Mouse (Mus musculus) intestine, embryonic 16.5 days (tissue): ENCODE measurements around the gene Ptpn11. TPM values are rescaled to one million over a fixed set of nuclear protein-coding genes. Genes with fewer than 3 reads are reported as not detected.
"Not testable (repeated sequence)": the region's sequence is repeated elsewhere in the genome, so short reads cannot be mapped to it uniquely, and the experiment has no call there.

Experiments
- ATAC-seq: fragments of 200-750 bp; cut with Nextera tagmentation; 2 replicates; pipeline ENCODE4 v1.8.0; 2017; ENCODE audit warnings: moderate TSS enrichment, moderate library complexity
- H3K27ac ChIP-seq: fragments of 300-500 bp; sonication (generic); 2 replicates; pipeline ENCODE4 v1.5.1; 2014; ENCODE audit warnings: mild to moderate bottlenecking, low read length
- H3K27me3 ChIP-seq: fragments of 300-500 bp; sonication (generic); replicated peaks from 2 replicates; pipeline ENCODE4 v1.6.1; 2014; ENCODE audit warnings: low read length, control low read depth, mixed read lengths; ENCODE audit not compliant: control insufficient read depth, insufficient read depth
- H3K36me3 ChIP-seq: fragments of 300-500 bp; sonication (generic); 2 replicates; pipeline ENCODE4 v1.6.1; 2014; ENCODE audit warnings: low read length, control low read depth; ENCODE audit not compliant: control insufficient read depth, insufficient read depth
- H3K4me1 ChIP-seq: fragments of 300-500 bp; sonication (generic); 2 replicates; pipeline ENCODE4 v1.6.1; 2014; ENCODE audit warnings: low read length, control low read depth, mixed read lengths; ENCODE audit not compliant: control insufficient read depth, insufficient read depth
- H3K4me2 ChIP-seq: fragments of 300-500 bp; sonication (generic); 2 replicates; pipeline ENCODE4 v1.6.1; 2014; ENCODE audit warnings: low read depth, low read length, control low read depth
- H3K4me3 ChIP-seq: fragments of 300-500 bp; sonication (generic); 2 replicates; pipeline ENCODE4 v1.5.1; 2014; ENCODE audit warnings: mild to moderate bottlenecking, low read length
- H3K9ac ChIP-seq: fragments of 300-500 bp; sonication (generic); 2 replicates; pipeline ENCODE4 v1.6.1; 2014; ENCODE audit warnings: low read depth, low read length
- H3K9me3 ChIP-seq: fragments of 300-500 bp; sonication (generic); 2 replicates; pipeline ENCODE4 v1.6.1; 2016; ENCODE audit warnings: low read length, control low read depth; ENCODE audit not compliant: control insufficient read depth
- WGBS: fragments of 180-500 bp; shearing (Covaris S2); extraction: QIAGEN DNeasy Blood & Tissue Kit; methylation state at CpG from one replicate; pipeline ENCODE4 v1.1.7; 2014; 5-methylcytosine and 5-hydroxymethylcytosine counted together
- polyA plus RNA-seq: library from polyadenylated mRNA; unstranded; fragments of >200 nt; fragmentation: Nextera tagmentation; extraction: Ambion mirVana; gene quantifications from 2 replicates; pipeline ENCODE4 v1.2.1, GENCODE M21; 2015

Ptpn11 gene
- polyA plus RNA-seq, 1 experiment from 2014 or later: 15.6 TPM

GRCm38 (mm10) chr5:121217313-121217634 is 26.1 kb upstream of the Ptpn11 start:
- no peak for ATAC-seq
- WGBS: 88% methylated on average over 2 of the region's 2 CpGs

GRCm38 (mm10) chr5:121216584-121217312 is 25.6 kb upstream of the Ptpn11 start:
- H3K4me3 ChIP-seq, ATAC-seq, H3K27ac ChIP-seq, H3K9ac ChIP-seq, H3K4me2 ChIP-seq, H3K27me3 ChIP-seq, H3K9me3 ChIP-seq, H3K4me1 ChIP-seq: not testable (repeated sequence)
- peaks cover 10% of the 10 kb centered on the region for H3K36me3 ChIP-seq
- WGBS: 89% methylated on average over 9 of the region's 9 CpGs

More at GRCm38 (mm10) chr5:121217313-121217634, 26.1 kb upstream of the Ptpn11 start:
- H3K4me1 ChIP-seq: peaks cover 3% of the 10 kb centered on the region; the same call in 1 of the 2 replicates
- no peaks in the 10 kb centered on the region for H3K9me3 ChIP-seq
- H3K27ac ChIP-seq: no peak overlapping the region
- no peak overlapping the region for H3K9ac ChIP-seq
- no peaks in the 10 kb centered on the region for H3K27me3 ChIP-seq
- H3K4me2 ChIP-seq: no peak overlapping the region
- H3K36me3 ChIP-seq: peaks cover 5% of the 10 kb centered on the region
- no peak overlapping the region for H3K4me3 ChIP-seq

- WGBS: 73% methylated on average over 12 of the region's 12 CpGs
- peak; percentile 38 for ATAC-seq
- no peak overlapping the region for H3K9ac ChIP-seq
- no peak overlapping the region for H3K4me2 ChIP-seq
- no peaks in the 10 kb centered on the region for H3K27me3 ChIP-seq
- H3K9me3 ChIP-seq: no peaks in the 10 kb centered on the region
- peaks cover 17% of the 10 kb centered on the region for H3K36me3 ChIP-seq
- H3K4me1 ChIP-seq: no peaks in the 10 kb centered on the region
- H3K4me3 ChIP-seq: no peak overlapping the region
- no peak overlapping the region for H3K27ac ChIP-seq
These were observed 24.9 kb upstream of the Ptpn11 start for GRCm38 (mm10) chr5:121216126-121216446.

GRCm38 (mm10) chr5:121215380-121216125 is 24.4 kb upstream of the Ptpn11 start:
- no peak for ATAC-seq
- Histone ChIP-seq H3K27me3 (no peaks in the 10 kb centered on the region), H3K4me1 (no peaks in the 10 kb centered on the region), H3K9me3 (no peaks in the 10 kb centered on the region), H3K9ac (no peak overlapping the region), H3K36me3 (peaks cover 19% of the 10 kb centered on the region), H3K27ac (no peak overlapping the region), H3K4me3 (no peak overlapping the region), H3K4me2 (no peak overlapping the region)
- WGBS: 51% methylated on average over 13 of the region's 13 CpGs

GRCm38 (mm10) chr5:121214707-121215106 is 23.5 kb upstream of the Ptpn11 start:
- Histone ChIP-seq H3K9me3 (no peaks in the 10 kb centered on the region), H3K27ac (no peak overlapping the region), H3K4me3 (no peak overlapping the region), H3K9ac (no peak overlapping the region), H3K36me3 (peaks cover 22% of the 10 kb centered on the region), H3K27me3 (no peaks in the 10 kb centered on the region), H3K4me2 (no peak overlapping the region), H3K4me1 (no peaks in the 10 kb centered on the region)
- 57% methylated on average over 7 of the region's 7 CpGs for WGBS
- ATAC-seq: no peak

GRCm38 (mm10) chr5:121212108-121212507 is 20.9 kb upstream of the Ptpn11 start:
- Histone ChIP-seq H3K27ac (no peak overlapping the region), H3K4me1 (peaks cover 7% of the 10 kb centered on the region; the same call in 1 of the 2 replicates), H3K36me3 (peaks cover 34% of the 10 kb centered on the region), H3K9ac (no peak overlapping the region), H3K9me3 (no peaks in the 10 kb centered on the region), H3K27me3 (no peaks in the 10 kb centered on the region), H3K4me2 (no peak overlapping the region), H3K4me3 (no peak overlapping the region)
- ATAC-seq: no peak
- whole genome bisulfite sequencing: 88% methylated on average over 6 of the region's 6 CpGs

- 84% methylated on average over 1 of the region's 1 CpGs for whole genome bisulfite sequencing
These were observed 19.4 kb upstream of the Ptpn11 start for GRCm38 (mm10) chr5:121210601-121210924.

GRCm38 (mm10) chr5:121209755-121210600 is 18.8 kb upstream of the Ptpn11 start:
- Histone ChIP-seq H3K4me1 (peaks cover 21% of the 10 kb centered on the region), H3K36me3 (peaks cover 37% of the 10 kb centered on the region), H3K9ac (no peak overlapping the region), H3K4me3 (no peak overlapping the region), H3K4me2 (no peak overlapping the region), H3K27ac (no peak overlapping the region), H3K27me3 (no peaks in the 10 kb centered on the region), H3K9me3 (no peaks in the 10 kb centered on the region)
- ATAC-seq: no peak
- WGBS: 90% methylated on average over 9 of the region's 9 CpGs

More at GRCm38 (mm10) chr5:121210601-121210924, 19.4 kb upstream of the Ptpn11 start:
- no peaks in the 10 kb centered on the region for H3K9me3 ChIP-seq
- H3K27me3 ChIP-seq: no peaks in the 10 kb centered on the region
- no peak overlapping the region for H3K27ac ChIP-seq
- peaks cover 20% of the 10 kb centered on the region for H3K4me1 ChIP-seq
- H3K4me2 ChIP-seq: no peak overlapping the region
- H3K9ac ChIP-seq: no peak overlapping the region
- no peak overlapping the region for H3K4me3 ChIP-seq
- H3K36me3 ChIP-seq: peaks cover 37% of the 10 kb centered on the region
- no peak for ATAC-seq

- Histone ChIP-seq H3K4me1 (peaks cover 21% of the 10 kb centered on the region), H3K4me3 (no peak overlapping the region), H3K36me3 (peaks cover 29% of the 10 kb centered on the region), H3K9me3 (no peaks in the 10 kb centered on the region), H3K4me2 (no peak overlapping the region; the same call in 1 of the 2 replicates), H3K9ac (no peak overlapping the region), H3K27ac (no peak overlapping the region), H3K27me3 (no peaks in the 10 kb centered on the region)
- ATAC-seq: no peak
- 66% methylated on average over 3 of the region's 3 CpGs for WGBS
These were observed 15.8 kb upstream of the Ptpn11 start for GRCm38 (mm10) chr5:121206984-121207383.
